Mouse (Mus musculus): Measurements from ENCODE around the gene Dst.

GRCm38 (mm10) chr1:34183250-34183926, 275.4 kb downstream of the Dst start:
- TF ChIP-seq CTCF (conservative IDR thresholded peaks at IDR 0.05; ENCODE audit: low read length) (no peak), NANOG (IDR thresholded peaks at IDR 0.05; ENCODE audit: borderline replicate concordance, low read length) (no peak)

Data from E14TG2a.4 (cell line).